Mouse (Mus musculus) granulocyte monocyte progenitor cell, adult 5-6 weeks (primary cell): ENCODE measurements at regions not wholly inside any gene's neighbourhood (a gene's known extent, or its start where the extent isn't known, plus 50 kb on each side); places are given as distances from the start of the nearest gene placed in this dataset.

ENCODE experiments used
- ATAC-seq: replicated peaks from 2 replicates; pipeline ENCODE4 v1.8.0; 2016; ENCODE audit warnings: mild to moderate bottlenecking, moderate TSS enrichment, inconsistent platforms; ENCODE audit not compliant: poor library complexity, severe bottlenecking

DNA sequence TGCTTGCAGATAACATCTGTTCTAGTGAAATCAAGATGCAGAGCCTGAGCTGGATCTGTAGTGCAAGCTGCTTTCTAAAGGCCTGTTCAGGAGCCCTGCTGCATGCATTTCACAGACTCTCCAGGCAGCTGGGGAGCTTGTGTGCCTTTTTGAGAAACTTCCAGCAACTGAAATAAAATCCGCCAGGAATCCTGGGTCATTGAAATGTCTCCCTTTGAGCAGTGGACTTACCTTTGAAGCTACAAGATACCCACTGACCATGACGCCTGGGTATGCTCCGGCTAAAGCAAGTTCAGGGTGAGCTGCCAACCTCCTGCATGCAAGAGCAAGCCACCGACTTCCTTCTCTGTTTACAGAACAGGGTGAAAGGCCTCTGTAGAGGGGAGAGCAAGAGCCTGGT is 278.7 kb downstream of the Cenpw start:
- ATAC-seq = no peak

DNA sequence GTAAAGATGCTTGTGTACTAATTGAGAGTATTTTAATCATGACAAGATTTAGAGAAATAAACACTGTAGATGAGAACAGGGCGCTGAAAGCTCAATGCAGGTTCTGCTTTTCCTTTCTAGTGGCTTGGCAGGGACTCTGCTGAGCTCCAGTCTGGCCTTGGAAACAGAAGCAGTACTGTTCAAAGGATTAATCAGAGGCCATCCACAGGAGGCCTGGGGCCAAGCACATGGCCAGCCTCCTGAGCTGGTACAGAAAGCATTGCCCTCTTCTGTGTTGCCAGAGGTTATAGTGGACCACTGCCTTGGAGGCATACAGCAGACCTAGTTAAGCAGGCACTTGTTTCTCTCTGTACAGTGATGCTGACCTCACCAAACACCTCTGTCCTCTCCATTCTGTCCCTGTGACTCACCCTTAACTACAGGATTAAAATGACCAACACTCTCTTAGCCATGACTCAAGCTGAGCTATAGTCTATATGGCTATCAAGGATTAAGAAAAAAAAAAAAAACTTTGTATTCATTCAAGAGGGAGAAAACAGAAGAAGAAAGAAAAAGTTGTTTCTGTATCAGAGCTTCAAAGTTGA is 302.5 kb downstream of the Cenpw start:
- ATAC-seq = no peak

DNA sequence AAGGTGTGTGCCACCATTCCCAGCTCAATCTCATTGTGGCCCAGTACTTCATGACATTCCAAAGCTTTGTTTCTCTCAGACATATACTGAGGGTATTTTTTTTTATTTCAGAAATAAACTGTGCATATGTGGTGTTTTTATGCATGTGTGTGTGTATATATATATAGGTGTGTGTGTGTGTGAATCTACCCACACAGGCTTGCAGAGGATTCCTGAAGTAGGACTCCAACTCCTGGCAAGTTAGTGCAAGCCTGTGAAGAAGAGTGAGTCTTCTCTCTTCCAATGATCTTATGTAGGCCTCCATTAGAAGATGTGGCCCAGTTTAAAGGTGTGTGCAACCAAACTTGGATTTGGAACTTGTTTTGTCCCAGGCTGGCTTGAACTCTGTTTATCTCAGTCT is 328.9 kb upstream of the Rspo3 start:
- ATAC-seq = no peak

DNA sequence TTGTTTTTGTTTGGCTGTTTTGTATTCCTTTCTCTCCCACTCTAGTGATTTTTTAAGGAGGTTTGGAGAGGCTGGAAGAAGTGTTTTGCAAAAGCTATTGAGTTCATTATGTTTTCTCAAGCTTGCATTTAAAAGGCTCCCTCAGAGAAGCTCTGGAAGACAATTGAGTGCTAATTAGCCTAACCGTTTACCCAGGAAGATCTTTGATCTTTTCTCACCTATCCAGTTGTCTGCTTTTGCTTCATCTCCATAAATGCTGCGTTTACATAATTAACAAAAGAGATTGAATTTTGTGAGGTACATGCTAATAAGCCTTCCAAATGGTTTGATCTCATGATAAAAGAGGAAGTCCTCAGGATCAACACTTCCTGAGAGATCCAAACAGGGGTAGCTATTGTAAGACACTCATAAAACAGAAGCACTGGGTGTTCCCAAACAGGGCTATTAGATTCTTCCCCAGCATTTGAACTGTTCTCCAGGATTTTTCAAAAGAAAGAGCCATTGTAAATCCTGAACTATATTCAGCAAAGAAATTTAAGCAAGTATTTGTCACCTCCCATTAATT is 320.2 kb upstream of the Rspo3 start:
- ATAC-seq = no peak

DNA sequence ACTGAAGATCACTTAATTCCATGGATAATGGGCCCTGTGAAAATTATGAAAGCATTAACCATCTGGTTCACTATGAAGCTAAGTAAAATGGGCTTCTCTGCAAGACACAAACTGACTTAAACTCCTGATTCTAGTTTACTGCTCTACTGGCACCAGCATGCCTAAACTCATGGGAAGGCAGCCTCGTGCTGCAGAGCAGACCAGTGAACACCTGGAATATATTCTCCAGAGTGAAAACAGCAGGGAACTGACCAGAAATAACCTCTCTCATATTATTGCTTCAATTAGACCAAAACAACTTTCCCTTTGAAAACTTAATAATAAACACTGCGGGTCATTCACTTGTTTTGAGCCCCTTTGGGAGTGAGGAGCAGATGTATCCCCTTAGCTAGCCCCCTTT is 316.8 kb upstream of the Rspo3 start:
- no peak for ATAC-seq

DNA sequence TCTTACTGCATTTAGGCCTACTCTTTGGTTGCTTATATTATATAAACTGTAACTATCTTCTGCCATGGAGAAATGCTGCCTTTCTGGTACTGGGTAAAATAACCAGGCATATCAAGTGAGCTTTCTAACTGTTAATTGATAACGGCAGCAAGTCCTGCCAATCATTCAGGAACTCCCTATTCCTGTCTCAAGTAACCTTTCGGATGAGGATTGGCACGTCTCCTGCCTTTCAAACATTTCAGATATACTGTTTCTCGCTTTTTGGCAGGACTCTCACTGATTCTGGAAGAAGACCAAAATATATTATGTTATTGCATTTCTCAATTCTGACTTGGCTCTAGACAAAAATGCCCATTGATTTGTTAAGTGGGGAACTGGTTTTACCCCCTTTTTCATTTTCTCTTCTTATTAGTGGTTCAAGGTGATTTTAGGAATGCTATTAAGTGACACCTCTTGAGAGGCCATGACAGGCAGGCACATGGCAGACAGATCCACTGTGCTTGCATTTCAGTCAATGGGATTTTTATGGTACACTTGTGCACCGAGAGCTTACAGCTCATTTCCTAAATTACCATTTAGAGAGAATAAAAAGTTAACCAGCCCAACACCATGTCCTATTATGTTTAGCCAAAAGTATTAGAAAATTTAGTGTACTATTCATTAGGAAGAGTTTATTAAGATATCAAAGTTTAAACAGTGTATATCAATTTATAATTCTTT is 289.4 kb upstream of the Rspo3 start:
- no peak for ATAC-seq

DNA sequence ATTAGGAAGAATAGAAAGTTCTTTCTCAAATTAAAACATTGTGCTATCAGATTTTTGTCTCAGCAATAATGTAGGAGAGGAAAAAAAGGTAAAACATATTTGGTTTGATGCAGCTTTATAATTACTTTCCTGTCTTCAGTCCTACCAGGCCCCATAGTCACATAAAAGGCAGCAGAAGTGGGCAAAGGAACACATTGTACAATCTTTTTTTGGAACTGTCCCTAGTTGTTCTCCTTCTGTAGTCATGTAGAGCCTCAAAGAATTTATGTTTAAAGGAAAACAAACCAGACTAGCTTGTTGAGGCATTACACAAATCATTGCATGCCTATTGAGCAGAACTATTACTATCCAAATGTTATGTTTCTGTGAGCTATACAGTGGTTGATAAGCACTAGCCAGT is 288.7 kb upstream of the Rspo3 start:
- ATAC-seq = no peak

DNA sequence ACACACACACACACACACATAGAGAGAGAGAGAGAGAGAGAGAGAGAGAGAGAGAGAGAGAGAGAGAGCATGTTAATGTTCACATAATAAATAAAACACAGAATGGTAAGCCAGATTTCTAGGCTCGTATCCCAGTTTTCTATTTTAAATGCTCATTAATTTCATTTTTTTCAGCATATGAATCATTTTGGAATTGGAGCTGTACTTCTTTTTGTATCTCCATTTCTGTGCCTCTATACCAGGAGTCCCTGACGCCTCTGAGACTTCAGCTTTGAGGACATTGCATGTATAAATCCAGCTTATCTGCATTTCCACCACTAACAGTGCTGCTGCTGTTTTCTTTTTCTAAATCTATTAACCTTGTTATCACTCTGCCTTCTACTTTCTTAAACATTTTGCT is 287.5 kb upstream of the Rspo3 start:
- ATAC-seq = no peak

DNA sequence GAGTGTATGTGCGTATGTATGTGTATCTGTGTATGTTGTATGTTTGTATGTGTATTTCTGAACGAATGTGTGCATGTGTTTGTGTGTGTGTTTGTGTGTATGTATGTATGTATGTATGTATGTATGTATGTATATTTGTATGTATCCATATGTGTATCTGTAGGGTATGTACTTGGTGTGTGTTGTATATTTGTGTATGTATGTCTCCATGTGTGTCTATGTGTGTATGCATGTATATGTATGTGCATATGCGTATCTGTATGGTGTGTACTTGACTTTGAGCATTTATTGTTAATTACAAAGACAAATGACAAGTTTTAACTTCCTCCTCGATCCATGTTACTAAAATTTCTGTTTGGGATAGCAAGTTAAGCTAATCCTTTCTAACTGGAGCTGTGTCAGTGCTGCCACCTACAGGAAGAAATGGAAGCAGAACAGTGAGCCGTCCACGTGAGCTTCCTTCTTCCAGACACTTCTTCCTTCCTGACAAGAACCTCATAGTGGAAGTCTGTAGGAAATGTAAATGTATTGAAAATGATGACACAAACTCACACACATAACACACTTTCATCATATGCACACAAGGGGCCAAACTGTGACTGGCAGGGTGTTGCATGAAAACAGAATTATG is 268.4 kb upstream of the Rspo3 start:
- ATAC-seq = peak; percentile 70; the same call in 1 of the 2 replicates

DNA sequence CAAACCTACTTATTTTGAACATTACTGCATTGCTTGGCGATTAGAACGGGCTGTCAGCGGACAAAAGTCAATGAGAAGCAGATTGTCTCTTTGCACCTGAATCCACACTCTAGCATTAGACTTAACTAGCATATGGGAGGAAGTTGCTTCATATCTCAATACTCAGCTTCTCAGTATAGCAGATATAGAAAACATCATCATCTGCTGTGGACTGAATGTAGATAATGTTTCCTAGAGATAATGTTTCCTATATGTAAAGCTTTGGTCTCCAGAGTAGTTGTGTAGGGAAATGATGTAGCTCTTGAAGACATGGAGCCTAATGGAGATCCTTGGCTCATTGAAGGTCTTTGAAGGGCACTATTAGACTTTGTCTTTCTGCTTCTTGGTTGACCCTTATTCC is 267.0 kb upstream of the Rspo3 start:
- no peak for ATAC-seq

DNA sequence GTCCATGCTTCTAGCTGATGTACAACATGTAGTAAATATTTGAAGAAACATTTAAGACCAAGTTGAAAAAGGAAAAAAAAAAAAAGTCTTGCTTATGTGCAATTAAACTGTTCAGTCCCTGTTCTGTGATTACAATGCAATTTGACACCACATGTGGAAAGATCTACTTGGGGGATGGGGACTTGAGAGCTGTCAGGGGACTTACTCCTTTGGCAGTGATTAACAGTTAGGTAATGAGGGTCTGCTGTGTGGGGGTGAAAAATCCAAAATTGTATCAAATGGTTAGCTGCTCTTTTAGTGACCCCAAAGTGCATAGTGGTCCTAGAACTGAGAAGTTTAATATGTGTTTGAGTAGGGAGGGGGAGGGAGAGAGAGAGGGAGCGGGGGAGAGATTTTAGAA is 259.0 kb upstream of the Rspo3 start:
- ATAC-seq = no peak

DNA sequence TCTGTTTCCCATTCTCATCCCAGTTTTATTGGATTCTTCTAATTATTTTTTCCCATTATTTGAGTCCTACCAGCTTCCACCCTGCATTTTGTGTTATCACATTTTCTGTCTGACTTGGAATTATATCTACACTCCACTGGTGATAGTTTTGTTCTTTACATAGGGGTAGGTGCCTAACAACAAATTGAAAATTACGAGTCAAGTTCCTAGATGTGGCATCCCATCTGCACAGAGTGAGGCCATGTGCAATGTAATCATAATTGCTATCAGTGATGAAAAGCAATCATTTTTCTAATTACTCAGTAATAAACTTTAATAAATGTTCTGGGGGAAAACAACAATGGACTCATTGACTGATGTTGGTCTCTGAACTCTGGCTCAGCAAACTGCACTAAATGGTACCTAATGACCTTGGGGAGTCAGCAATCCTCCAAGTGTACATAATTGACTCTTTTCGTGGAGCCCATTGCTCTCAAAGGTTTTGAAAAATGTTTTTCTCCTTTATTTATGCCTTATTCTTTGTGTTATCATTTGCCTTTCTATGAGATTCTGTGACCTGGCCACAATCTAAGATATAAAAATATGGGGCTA is 250.6 kb upstream of the Rspo3 start:
- ATAC-seq = no peak

DNA sequence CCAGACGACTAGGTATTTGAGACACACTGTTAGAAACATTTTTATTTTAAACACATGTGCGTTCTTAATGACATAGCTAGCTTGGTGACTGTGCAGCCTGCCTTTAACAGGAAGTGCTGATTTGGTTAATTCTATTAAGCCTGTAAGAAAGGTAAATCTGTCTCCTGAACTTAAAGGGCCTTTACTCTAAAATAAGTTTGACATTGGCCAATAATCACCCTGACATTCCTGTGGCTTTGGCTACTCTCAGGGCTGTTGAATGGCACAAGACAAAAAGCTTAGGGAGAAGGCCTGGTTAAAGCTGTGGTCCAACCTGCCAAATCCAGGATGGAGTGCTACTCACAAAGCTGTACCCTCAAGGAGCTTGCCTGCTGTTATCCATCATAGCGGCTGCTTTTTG is 201.0 kb upstream of the Rspo3 start:
- no peak for ATAC-seq

DNA sequence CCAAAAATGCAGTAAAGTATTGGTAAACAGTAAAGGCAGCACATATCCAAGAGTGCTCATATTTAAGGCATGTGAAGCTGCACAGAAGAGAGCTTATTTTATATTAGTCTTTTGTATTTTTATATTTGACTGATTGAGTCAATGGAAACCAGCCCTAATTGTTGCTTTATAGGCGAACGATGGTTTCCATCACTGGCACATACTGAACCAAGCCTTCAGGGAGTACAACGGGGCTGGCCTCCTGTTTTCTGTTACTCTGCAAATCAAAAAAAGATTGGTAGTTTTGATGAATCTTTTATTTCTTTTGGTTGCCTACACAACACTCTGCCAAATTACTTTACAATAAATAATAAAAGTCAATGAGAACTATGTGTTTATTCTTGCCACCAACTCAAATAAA is 189.7 kb upstream of the Rspo3 start:
- no peak for ATAC-seq

DNA sequence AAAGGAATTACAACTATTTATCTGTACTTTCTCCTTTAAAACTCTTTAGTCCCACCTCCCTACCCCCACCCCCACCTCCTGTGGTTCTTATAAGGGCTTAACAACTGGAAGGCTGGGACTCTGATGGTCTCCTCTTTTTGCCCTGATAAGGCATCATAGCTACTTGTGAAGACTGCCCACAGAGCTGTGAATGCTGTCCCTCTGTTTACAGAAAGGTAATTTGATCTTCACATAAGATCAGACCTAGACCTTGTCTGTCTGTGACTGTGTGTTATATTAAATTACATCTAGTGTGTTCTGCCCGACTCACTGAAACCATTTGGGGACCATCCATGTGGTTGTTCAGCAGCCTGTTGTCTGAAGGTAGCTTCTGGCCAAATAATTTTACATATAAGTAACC is 175.3 kb upstream of the Rspo3 start:
- no peak for ATAC-seq

DNA sequence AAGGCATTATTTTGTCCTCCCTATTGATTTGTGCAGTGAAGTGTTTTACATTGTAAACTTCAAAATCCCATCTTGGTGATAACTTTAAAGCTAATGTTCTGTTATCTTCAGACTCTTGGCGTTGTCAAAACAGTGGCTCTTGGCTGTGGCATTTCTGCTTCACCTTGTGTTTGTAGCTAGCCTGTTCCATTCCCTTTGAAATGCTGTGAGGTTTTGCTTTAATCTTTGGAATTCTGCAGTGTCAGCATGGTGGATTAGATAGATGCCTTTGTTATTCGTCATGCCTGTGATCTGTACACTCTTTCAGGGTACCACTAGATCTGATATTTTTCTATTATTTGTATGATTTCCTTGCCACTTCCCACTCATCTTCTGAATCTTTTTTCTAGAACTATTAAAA is 173.0 kb upstream of the Rspo3 start:
- no peak for ATAC-seq

DNA sequence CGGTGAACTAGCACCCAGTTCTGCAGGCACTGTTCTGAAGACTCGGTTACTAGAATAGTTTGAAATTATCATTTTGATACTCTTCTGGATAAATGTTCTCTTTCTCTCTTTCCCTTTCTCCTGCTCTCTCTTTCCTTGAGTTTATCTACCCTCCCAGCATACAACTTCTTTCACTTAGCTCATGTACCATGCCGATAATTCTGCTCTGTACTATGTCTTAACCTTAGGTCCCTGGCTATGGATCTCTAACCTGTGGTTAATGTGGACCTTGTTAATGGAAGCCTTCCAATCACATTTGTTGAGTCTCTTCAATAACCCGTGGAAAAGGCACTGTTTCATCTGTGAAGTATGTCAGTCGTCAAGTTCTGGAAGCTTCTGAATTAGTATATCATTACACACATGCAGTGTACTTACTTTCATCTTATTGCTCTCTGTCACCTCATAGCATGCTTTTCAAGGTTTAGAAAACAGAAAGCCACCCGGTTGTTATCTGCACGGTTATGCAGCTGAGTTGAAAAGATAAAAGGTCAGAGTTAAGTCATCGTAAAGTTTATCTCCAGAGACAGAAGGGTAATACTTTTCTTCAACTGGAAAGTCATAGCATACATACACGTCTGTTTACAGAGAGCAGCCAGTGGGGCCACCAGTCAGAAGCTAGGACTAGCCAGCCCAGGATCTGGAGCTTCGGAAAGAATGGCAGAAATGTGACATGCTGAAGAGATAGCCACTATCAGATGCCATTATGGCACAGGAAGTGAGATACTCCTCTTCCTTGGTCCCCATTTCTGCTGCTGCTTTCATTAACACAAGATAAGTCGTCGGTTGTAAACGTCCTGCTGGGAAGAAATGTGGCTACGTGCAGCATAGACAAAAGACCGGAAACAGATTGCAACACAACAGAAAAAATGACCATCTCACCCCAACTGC is 157.6 kb upstream of the Rspo3 start:
- ATAC-seq = no peak; the same call in 1 of the 2 replicates

DNA sequence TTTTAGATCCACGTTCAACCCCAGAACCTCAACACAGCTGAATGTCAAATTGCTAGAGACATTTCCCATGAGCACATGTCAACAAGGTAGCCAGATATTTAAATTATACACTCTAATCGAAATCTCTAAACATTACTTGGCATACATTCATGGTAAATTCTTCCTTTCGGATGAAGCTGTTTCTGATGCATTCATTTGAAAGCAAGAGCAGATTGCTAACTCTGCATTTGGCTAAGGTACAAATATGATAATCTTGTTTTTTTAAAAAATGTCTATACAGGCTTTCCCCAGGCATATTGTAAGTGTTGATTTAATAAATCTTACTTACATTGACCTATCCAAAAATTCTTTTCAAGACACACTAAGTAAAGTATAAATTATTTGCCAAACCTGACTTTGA is 153.9 kb upstream of the Rspo3 start:
- no peak for ATAC-seq

DNA sequence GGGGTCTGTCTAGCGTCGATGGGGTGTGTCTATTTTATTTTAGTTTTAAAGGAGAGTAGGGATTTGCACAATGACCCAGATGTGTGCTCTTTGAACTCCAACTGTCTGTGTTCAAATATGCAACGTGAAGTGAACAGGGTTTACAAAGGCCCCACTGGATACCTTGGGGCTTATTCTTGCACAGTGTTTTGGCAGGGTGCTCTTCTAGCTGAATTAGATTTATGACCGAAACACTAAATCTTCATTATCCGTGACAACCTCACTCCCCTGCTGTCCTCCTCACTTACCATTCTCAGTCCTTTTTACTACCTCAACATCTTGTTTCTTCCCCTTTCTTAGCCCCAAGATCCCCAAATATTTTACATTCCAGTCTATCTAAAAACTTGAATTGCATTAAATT is 151.3 kb upstream of the Rspo3 start:
- ATAC-seq = no peak

DNA sequence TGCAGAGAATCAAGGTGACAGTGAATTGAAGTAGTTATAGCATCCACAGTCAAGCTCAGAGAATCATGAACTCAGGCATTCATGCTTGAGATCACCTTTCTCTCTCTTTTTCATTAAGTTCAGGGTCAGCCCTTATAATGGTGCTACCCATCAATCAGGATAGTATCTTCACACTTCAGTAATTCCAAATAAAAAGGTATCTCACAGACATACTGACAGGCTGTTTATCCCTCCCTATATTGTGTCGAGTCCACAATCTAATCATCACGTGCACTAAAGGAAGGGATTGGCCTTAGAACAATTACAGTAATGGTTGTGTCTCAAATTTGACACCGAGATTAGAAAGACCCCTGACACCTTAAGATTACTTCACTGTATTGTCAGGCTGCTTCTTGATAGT is 138.7 kb upstream of the Rspo3 start:
- no peak for ATAC-seq
